Mouse (Mus musculus) intestine, embryonic 15.5 days (tissue): ENCODE measurements around the gene Fam229a. TPM values are rescaled to one million over a fixed set of nuclear protein-coding genes. Genes with fewer than 3 reads are reported as not detected.
"Not testable (repeated sequence)": the region's sequence is repeated elsewhere in the genome, so short reads cannot be mapped to it uniquely, and the experiment has no call there.

Experiments
- ATAC-seq: fragments of 200-750 bp; cut with Nextera tagmentation; 2 replicates; pipeline ENCODE4 v1.8.0; 2017; ENCODE audit warnings: moderate TSS enrichment, moderate library complexity
- H3K27ac ChIP-seq: fragments of 300-500 bp; sonication (generic); 2 replicates; pipeline ENCODE4 v1.5.1; 2015; ENCODE audit warnings: mild to moderate bottlenecking, inconsistent platforms
- H3K27me3 ChIP-seq: fragments of 300-500 bp; sonication (generic); replicated peaks from 2 replicates; pipeline ENCODE4 v1.6.1; 2015; ENCODE audit warnings: inconsistent platforms
- H3K36me3 ChIP-seq: fragments of 300-500 bp; sonication (generic); 2 replicates; pipeline ENCODE4 v1.6.1; 2015; ENCODE audit warnings: inconsistent platforms
- H3K4me1 ChIP-seq: fragments of 300-500 bp; sonication (generic); replicated peaks from 2 replicates; pipeline ENCODE4 v1.6.1; 2015; ENCODE audit warnings: inconsistent platforms
- H3K4me2 ChIP-seq: fragments of 300-500 bp; sonication (generic); replicated peaks from 2 replicates; pipeline ENCODE4 v1.6.1; 2015; ENCODE audit warnings: mild to moderate bottlenecking, inconsistent platforms
- H3K4me3 ChIP-seq: fragments of 300-500 bp; sonication (generic); replicated peaks from 2 replicates; pipeline ENCODE4 v1.5.1; 2015; ENCODE audit warnings: inconsistent platforms
- H3K9ac ChIP-seq: fragments of 300-500 bp; sonication (generic); 2 replicates; pipeline ENCODE4 v1.6.1; 2015; ENCODE audit warnings: inconsistent platforms
- H3K9me3 ChIP-seq: fragments of 300-500 bp; sonication (generic); 2 replicates; pipeline ENCODE4 v1.6.1; 2016; ENCODE audit warnings: inconsistent platforms
- WGBS: fragments of 180-500 bp; shearing (Covaris S2); methylation state at CpG from one replicate; pipeline ENCODE4 v1.1.7; 2015; 5-methylcytosine and 5-hydroxymethylcytosine counted together
- polyA plus RNA-seq: library from polyadenylated mRNA; unstranded; fragments of >200 nt; fragmentation: Nextera tagmentation; extraction: Ambion mirVana; gene quantifications from 2 replicates; pipeline ENCODE4 v1.2.1, GENCODE M21; 2015

Gene Fam229a
- polyA plus RNA-seq, 1 experiment from 2014 or later, result not detected

DNA sequence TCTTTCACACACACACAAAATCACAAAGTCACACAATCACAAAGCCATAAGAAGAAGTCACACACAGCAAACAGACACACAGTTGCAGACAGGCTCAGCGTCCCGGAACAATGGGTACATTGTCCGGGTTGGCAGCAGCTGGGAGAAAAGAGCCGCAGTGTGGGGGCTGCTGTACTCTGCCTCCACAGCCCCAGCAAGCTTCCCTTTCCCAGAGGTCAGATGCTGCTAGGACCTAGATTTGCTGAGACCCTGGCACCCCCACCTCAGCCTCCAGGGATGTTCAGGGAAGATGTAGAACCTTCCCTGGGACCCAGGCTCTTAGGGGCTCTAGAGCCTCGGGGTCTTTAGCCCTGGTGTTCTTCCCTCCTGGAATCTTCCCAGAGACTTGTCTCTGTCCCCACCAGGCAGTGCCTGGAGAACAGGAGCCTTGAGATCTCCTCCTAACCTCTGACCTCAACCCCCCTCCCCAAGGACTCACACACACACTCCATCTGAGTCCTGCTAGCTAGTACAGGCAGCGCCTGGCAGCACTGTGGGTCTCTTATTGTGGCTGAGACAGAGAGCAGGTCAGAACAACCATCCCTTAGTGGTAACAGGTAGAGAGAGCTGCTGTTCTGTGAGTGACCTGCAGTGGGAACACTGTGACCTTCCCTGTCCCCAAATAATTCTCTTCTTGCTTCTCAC, 20.6 kb downstream of the Fam229a start:
- H3K27me3 ChIP-seq, result no peaks in the 10 kb centered on the region
- H3K36me3 ChIP-seq, result 0 out of 2 replicates have a peak, but pooled peaks cover 1% of the 10 kb centered on the region
- no peak overlapping the region for H3K27ac ChIP-seq
- no peak for ATAC-seq
- H3K9me3 ChIP-seq, result no peaks in the 10 kb centered on the region
- no peak overlapping the region for H3K4me3 ChIP-seq
- no peak overlapping the region for H3K4me2 ChIP-seq
- no peak overlapping the region for H3K9ac ChIP-seq
- peaks cover 35% of the 10 kb centered on the region for H3K4me1 ChIP-seq
- WGBS, result 57% methylated on average over 6 of the region's 6 CpGs

- peak; percentile 85 for ATAC-seq
- Histone ChIP-seq H3K4me1 (peaks cover 36% of the 10 kb centered on the region), H3K4me3 (peak within 1 kb of the TSS; percentile 99), H3K4me2 (peak within 1 kb of the TSS; percentile 64), H3K27ac (peak within 1 kb of the TSS; percentile 91), H3K9me3 (no peaks in the 10 kb centered on the region), H3K27me3 (no peaks in the 10 kb centered on the region), H3K36me3 (peaks cover 11% of the 10 kb centered on the region), H3K9ac (peak within 1 kb of the TSS; percentile 99)
- 6% methylated on average over 47 of the region's 47 CpGs for WGBS
Measured at GRCm38 (mm10) chr4:129513086-129513767, 22.2 kb downstream of the Fam229a start, which contains the start of gene Marcksl1. Marcksl1 (plus strand) TSS chr4:129513581.

- peaks cover 17% of the 10 kb centered on the region for H3K36me3 ChIP-seq
Measured at GRCm38 (mm10) chr4:129513891-129514290, 22.9 kb downstream of the Fam229a start.

DNA sequence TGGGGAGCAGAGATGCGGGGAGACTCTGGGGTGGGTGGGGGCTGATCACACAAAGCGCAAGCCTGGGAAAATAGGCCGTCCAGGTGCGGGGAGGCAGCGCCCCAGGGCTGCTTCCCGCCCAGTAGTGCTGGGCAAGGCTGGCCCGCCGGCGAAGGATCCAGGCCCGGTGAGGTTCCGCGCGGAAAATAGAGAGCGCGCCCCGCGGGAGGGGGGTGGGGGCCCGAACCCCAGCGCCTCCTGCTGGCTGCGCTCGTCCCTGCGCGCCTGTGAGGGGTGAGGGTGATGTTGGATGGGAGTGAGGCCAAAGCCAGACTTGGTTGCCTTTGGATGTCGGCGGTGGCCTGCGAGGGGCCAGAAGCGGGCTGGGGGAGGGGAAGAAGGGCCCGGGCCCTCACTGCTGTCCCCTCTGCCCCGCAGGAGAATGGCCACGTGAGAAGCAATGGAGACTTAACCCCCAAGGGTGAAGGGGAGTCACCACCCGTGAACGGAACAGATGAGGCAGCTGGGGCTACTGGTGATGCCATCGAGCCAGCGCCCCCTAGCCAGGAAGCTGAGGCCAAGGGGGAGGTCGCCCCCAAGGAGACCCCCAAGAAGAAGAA, 23.4 kb downstream of the Fam229a start:
- 1% methylated on average over 34 of the region's 35 CpGs for WGBS
- Histone ChIP-seq H3K27me3 (no peaks in the 10 kb centered on the region), H3K27ac (peak overlapping the region; percentile 91), H3K9ac (peak overlapping the region; percentile 99), H3K4me1 (peaks cover 29% of the 10 kb centered on the region), H3K4me2 (peak overlapping the region; percentile 64), H3K9me3 (no peaks in the 10 kb centered on the region), H3K4me3 (peak overlapping the region; percentile 99), H3K36me3 (peaks cover 17% of the 10 kb centered on the region)
- peak; percentile 62 for ATAC-seq

More at GRCm38 (mm10) chr4:129513891-129514290, 22.9 kb downstream of the Fam229a start:
- Histone ChIP-seq H3K4me2 (peak overlapping the region; percentile 64), H3K9me3 (no peaks in the 10 kb centered on the region), H3K27ac (peak overlapping the region; percentile 91), H3K4me3 (peak overlapping the region; percentile 99), H3K27me3 (no peaks in the 10 kb centered on the region), H3K4me1 (peaks cover 34% of the 10 kb centered on the region), H3K9ac (peak overlapping the region; percentile 99)
- peak; percentile 32 for ATAC-seq
- WGBS, result under 1% methylated on average over 54 of the region's 57 CpGs

- H3K4me3 ChIP-seq, result no peak overlapping the region
- H3K36me3 ChIP-seq, result peaks cover 30% of the 10 kb centered on the region
- H3K27me3 ChIP-seq, result no peaks in the 10 kb centered on the region
- 39% methylated on average over 2 of the region's 2 CpGs for WGBS
- no peaks in the 10 kb centered on the region for H3K9me3 ChIP-seq
- H3K4me1 ChIP-seq, result peaks cover 22% of the 10 kb centered on the region
- peak; percentile 48 for ATAC-seq
- no peak overlapping the region for H3K4me2 ChIP-seq
- no peak overlapping the region for H3K9ac ChIP-seq
- peak overlapping the region; percentile 22 for H3K27ac ChIP-seq
Measured at GRCm38 (mm10) chr4:129516925-129517324, 25.9 kb downstream of the Fam229a start.

GRCm38 (mm10) chr4:129518519-129518918, 27.5 kb downstream of the Fam229a start:
- H3K36me3 ChIP-seq, result peaks cover 42% of the 10 kb centered on the region
- no peak overlapping the region for H3K27ac ChIP-seq
- no peak overlapping the region for H3K4me3 ChIP-seq
- H3K4me2 ChIP-seq, result no peak overlapping the region
- no peaks in the 10 kb centered on the region for H3K27me3 ChIP-seq
- peaks cover 16% of the 10 kb centered on the region for H3K4me1 ChIP-seq
- no peak for ATAC-seq
- H3K9ac ChIP-seq, result no peak overlapping the region
- 88% methylated on average over 8 of the region's 8 CpGs for WGBS
- no peaks in the 10 kb centered on the region for H3K9me3 ChIP-seq

DNA sequence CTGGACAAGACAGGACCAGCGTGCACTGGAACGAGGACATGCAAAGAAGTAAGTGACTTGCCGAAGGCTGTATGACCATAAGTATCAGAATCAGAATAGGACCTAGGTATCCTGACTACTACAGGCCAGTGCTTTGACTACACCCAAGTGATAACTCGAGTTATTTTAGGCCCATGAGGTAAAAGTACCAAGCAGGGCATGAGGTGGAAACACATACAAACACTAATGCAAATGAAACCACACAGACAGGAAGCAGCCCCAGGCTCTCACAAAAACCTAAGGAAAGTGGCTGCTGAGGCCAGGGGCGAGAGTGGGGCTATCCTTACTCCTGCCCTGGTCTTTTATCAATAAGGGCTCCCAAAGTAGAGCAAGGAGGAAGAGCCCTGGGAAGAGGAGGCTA, 34.3 kb downstream of the Fam229a start:
- ATAC-seq, result no peak
- Histone ChIP-seq H3K4me1 (no peaks in the 10 kb centered on the region), H3K27me3 (no peaks in the 10 kb centered on the region), H3K9ac (no peak overlapping the region), H3K4me3 (no peak overlapping the region), H3K27ac (no peak overlapping the region), H3K4me2 (no peak overlapping the region), H3K36me3 (peaks cover 56% of the 10 kb centered on the region), H3K9me3 (no peaks in the 10 kb centered on the region)
- 88% methylated on average over 5 of the region's 5 CpGs for WGBS

- Histone ChIP-seq H3K9me3 (no peaks in the 10 kb centered on the region), H3K9ac (no peak overlapping the region), H3K4me3 (no peak overlapping the region), H3K36me3 (peaks cover 55% of the 10 kb centered on the region), H3K4me2 (no peak overlapping the region), H3K27me3 (no peaks in the 10 kb centered on the region), H3K27ac (no peak overlapping the region), H3K4me1 (no peaks in the 10 kb centered on the region)
- WGBS, result 62% methylated on average over 3 of the region's 3 CpGs
- ATAC-seq, result peak; percentile 41; the same call in 1 of the 2 replicates
Measured at GRCm38 (mm10) chr4:129525889-129526288, 34.9 kb downstream of the Fam229a start.

DNA sequence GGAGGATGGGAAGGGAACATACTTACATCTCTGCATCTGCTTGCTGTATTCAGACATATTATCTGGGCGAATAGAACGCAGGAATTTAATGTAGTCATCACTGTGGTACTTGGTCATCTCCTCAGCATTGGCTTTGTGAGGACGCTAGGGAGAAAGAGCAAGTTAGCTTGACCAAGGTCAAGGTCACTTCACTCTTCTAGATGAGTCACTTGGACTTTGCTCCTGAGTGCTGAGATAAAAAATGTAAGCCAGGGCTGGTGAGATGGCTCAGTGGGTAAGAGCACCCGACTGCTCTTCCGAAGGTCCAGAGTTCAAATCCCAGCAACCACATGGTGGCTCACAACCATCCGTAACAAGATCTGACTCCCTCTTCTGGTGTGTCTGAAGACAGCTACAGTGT, 37.9 kb downstream of the Fam229a start:
- H3K9ac ChIP-seq, H3K27ac ChIP-seq, H3K4me1 ChIP-seq, H3K27me3 ChIP-seq, H3K4me3 ChIP-seq, H3K9me3 ChIP-seq, ATAC-seq, H3K4me2 ChIP-seq: not testable (repeated sequence)
- peaks cover 38% of the 10 kb centered on the region for H3K36me3 ChIP-seq
- WGBS, result 92% methylated on average over 6 of the region's 6 CpGs

- Histone ChIP-seq H3K4me3 (no peak overlapping the region), H3K9me3 (no peaks in the 10 kb centered on the region), H3K4me2 (no peak overlapping the region), H3K9ac (no peak overlapping the region), H3K36me3 (peaks cover 11% of the 10 kb centered on the region), H3K4me1 (peaks cover 17% of the 10 kb centered on the region), H3K27me3 (no peaks in the 10 kb centered on the region), H3K27ac (no peak overlapping the region)
- WGBS, result 84% methylated on average over 6 of the region's 6 CpGs
- ATAC-seq, result no peak
Measured at GRCm38 (mm10) chr4:129540012-129540411, 49.0 kb downstream of the Fam229a start.
